Mouse (Mus musculus) heart, adult 2 months (tissue): ENCODE measurements at regions not wholly inside any gene's neighbourhood (a gene's known extent, or its start where the extent isn't known, plus 50 kb on each side); places are given as distances from the start of the nearest gene placed in this dataset.

ENCODE experiments used
- DNase-seq, 2 experiments: peaks; one replicate each; pipeline ENCODE4 v3.0.0; 2021
- H3K27ac ChIP-seq: fragments of 200-600 bp; 2 replicates; pipeline ENCODE4 v1.8.1; 2022
- H3K27me3 ChIP-seq: fragments of 200-500 bp; 2 replicates; pipeline ENCODE4 v1.6.1; 2012; ENCODE audit warnings: mild to moderate bottlenecking, low read length, inconsistent platforms, mixed read lengths; ENCODE audit not compliant: control insufficient read depth, insufficient read depth
- H3K36me3 ChIP-seq: fragments of 200-500 bp; 2 replicates; pipeline ENCODE4 v1.6.1; 2012; ENCODE audit warnings: low read length, inconsistent platforms; ENCODE audit not compliant: control insufficient read depth, insufficient read depth
- H3K4me1 ChIP-seq: fragments of 200-500 bp; 2 replicates; pipeline ENCODE4 v1.6.1; 2011; ENCODE audit warnings: low read length; ENCODE audit not compliant: control insufficient read depth, insufficient read depth
- H3K4me3 ChIP-seq: fragments of 200-600 bp; 2 replicates; pipeline ENCODE4 v1.8.1; 2022
- H3K79me2 ChIP-seq: fragments of 200-500 bp; replicated peaks from 2 replicates; pipeline ENCODE4 v1.6.1; 2012; ENCODE audit warnings: mild to moderate bottlenecking, inconsistent platforms, low read length, moderate library complexity, mixed read lengths; ENCODE audit not compliant: control insufficient read depth, insufficient read depth
- H3K9ac ChIP-seq: fragments of 200-500 bp; 2 replicates; pipeline ENCODE4 v1.6.1; 2012; ENCODE audit warnings: low read depth, mild to moderate bottlenecking, control low read depth, inconsistent platforms, low read length, mixed read lengths
- CTCF ChIP-seq: fragments of 200-600 bp; IDR thresholded peaks from 2 replicates; pipeline ENCODE4 v1.8.1; 2022; ENCODE audit warnings: antibody characterized with exemption, mild to moderate bottlenecking, moderate library complexity
- EP300 ChIP-seq: fragments of 200-500 bp; IDR thresholded peaks from 2 replicates; pipeline ENCODE4 v1.6.1; 2011; ENCODE audit warnings: low read depth, low read length, control low read depth; ENCODE audit not compliant: insufficient read depth
- POLR2A ChIP-seq: fragments of 200-500 bp; IDR thresholded peaks from 2 replicates; pipeline ENCODE4 v1.6.1; 2011; ENCODE audit warnings: mild to moderate bottlenecking, low read depth, low read length, control low read depth; ENCODE audit not compliant: insufficient read depth
- WGBS: fragments of 180-500 bp; shearing (Covaris S2); methylation state at CpG from one replicate; pipeline ENCODE4 v1.1.7; 2018; 5-methylcytosine and 5-hydroxymethylcytosine counted together
- intact Hi-C: fragments of 180-260 bp; cut with DNase I; formaldehyde crosslinking; loops from one replicate; pipeline ENCODE4 v1.15.1; 2025

DNA sequence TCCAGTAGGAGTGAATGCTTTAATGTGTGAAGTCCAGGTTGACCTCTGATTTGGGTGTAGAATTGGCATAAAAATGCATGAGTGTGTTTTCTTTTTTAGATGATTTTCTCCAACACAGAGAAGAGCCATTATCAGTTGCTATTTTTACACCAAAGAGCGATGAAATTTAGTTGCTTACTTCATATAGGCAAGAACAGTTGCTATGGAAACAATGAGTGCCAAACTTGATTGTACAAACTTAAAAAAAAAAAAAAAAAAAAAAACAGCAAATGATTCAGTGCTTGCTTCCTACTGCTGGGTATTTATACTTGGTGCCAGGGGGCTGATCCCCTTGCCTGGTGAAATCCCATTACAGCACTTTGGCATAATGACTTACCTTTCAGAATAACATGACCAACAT lies 268.0 kb downstream of the Sec23a start:
- no peaks in the 10 kb centered on the region for H3K4me1 ChIP-seq
- no peaks in the 10 kb centered on the region for H3K36me3 ChIP-seq
- TF ChIP-seq CTCF, result no peak
- no peak for TF ChIP-seq POLR2A
- no peak for TF ChIP-seq EP300
- H3K9ac ChIP-seq, result no peak overlapping the region
- intact Hi-C loops, result no loop called here
- no peak for DNase-seq
- H3K4me3 ChIP-seq, result no peak overlapping the region
- H3K27me3 ChIP-seq, result no peaks in the 10 kb centered on the region
- H3K79me2 ChIP-seq, result no peaks in the 10 kb centered on the region
- 38% methylated on average over 1 of the region's 1 CpGs for WGBS
- no peak overlapping the region for H3K27ac ChIP-seq

DNA sequence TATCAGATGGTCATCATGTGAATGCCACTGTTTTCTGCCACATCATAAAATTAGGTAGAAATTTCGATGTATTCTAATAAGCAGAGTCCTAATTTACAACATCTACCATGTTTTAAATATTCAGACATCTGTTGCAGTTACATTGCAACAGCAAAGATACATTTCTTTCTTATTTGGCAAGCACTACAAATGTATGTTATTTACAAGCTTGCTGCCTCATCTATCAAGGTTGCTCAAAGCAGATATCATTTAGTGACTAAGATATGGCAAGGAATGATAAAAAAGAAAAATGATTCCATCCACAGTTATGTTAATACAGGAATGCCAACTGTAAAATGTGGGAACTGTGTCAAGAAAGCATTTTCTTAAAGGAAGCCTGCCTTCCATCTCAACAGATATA lies 283.7 kb downstream of the Sec23a start:
- Histone ChIP-seq H3K79me2 (no peaks in the 10 kb centered on the region), H3K36me3 (no peaks in the 10 kb centered on the region), H3K27me3 (no peaks in the 10 kb centered on the region), H3K9ac (no peak overlapping the region), H3K4me3 (no peak overlapping the region), H3K27ac (no peak overlapping the region), H3K4me1 (no peaks in the 10 kb centered on the region)
- TF ChIP-seq CTCF (no peak), EP300 (no peak), POLR2A (no peak)
- no peak for DNase-seq
- WGBS, result 37% methylated on average over 1 of the region's 1 CpGs
- intact Hi-C loops, result no loop called here

DNA sequence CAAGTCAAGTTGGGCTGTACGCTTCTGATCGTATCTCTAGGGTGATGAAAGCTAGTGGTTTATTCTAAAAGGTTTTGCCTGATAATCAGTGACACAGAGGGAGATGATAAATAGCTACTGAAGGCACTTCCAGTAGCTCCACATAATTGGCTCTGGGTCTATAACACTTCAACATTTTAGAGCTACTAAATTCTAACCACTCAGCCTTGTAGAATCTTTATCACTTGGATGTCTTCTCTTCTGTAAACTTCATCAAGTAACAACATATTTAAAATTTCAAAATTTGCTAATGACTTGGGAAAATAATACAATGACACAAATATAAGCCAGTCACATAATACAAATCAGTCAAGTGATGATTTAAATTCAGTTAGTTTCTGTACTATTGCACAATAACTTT lies 284.3 kb downstream of the Sec23a start:
- Histone ChIP-seq H3K27ac (no peak overlapping the region), H3K79me2 (no peaks in the 10 kb centered on the region), H3K27me3 (no peaks in the 10 kb centered on the region), H3K4me1 (no peaks in the 10 kb centered on the region), H3K36me3 (no peaks in the 10 kb centered on the region), H3K9ac (no peak overlapping the region), H3K4me3 (no peak overlapping the region)
- DNase-seq, result no peak
- intact Hi-C loops, result no loop called here
- no peak for TF ChIP-seq EP300
- WGBS, result 70% methylated on average over 2 of the region's 2 CpGs

DNA sequence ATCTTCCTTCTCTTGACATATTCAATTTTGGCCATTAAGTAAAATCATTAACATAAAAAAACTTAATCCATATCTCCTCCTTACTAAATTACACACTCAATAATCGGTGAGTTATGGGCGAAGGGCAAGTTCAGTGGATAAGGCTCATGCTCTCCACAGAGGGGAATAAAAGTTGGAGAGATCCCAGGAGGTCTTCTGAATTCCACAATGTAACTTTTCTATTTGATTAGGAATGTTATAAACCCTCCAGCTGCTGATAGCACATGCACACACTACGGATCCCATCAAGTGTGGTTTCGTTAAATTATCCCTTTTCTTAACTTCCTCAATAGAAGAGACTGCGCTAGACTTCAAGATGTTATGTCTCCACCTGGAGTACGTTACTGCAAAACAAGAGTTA lies 293.9 kb downstream of the Sec23a start:
- Histone ChIP-seq H3K4me3 (no peak overlapping the region), H3K27me3 (no peaks in the 10 kb centered on the region), H3K36me3 (no peaks in the 10 kb centered on the region), H3K79me2 (no peaks in the 10 kb centered on the region), H3K9ac (no peak overlapping the region), H3K4me1 (no peaks in the 10 kb centered on the region), H3K27ac (no peak overlapping the region)
- WGBS, result 76% methylated on average over 6 of the region's 6 CpGs
- intact Hi-C loops, result no loop called here
- DNase-seq, result no peak
- TF ChIP-seq EP300 (no peak), CTCF (no peak), POLR2A (no peak)

DNA sequence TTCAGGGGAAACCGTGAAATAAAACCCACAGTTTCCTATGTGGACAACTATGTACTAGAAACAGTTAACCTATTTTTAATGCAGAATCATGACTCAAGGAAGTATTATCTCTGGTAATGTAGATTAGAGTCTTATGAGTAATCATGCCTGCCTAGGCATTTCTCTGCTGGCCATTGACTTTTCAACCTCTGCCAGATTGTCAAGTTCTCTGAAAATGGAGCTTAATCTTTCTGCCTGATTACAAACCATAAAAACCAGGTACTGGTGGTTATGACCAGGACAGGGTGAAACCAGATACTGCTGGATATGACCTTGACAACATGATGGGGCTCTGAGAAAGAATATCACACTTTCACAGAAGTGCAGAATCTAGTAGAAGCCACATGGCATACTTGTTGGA lies 297.6 kb downstream of the Sec23a start:
- H3K36me3 ChIP-seq, result no peaks in the 10 kb centered on the region
- no peaks in the 10 kb centered on the region for H3K4me1 ChIP-seq
- intact Hi-C loops, result no loop called here
- DNase-seq, result no peak
- no peak overlapping the region for H3K27ac ChIP-seq
- 48% methylated on average over 1 of the region's 1 CpGs for WGBS
- H3K9ac ChIP-seq, result no peak overlapping the region
- TF ChIP-seq CTCF, result no peak
- TF ChIP-seq EP300, result no peak
- no peak for TF ChIP-seq POLR2A
- no peaks in the 10 kb centered on the region for H3K27me3 ChIP-seq
- no peak overlapping the region for H3K4me3 ChIP-seq
- no peaks in the 10 kb centered on the region for H3K79me2 ChIP-seq

DNA sequence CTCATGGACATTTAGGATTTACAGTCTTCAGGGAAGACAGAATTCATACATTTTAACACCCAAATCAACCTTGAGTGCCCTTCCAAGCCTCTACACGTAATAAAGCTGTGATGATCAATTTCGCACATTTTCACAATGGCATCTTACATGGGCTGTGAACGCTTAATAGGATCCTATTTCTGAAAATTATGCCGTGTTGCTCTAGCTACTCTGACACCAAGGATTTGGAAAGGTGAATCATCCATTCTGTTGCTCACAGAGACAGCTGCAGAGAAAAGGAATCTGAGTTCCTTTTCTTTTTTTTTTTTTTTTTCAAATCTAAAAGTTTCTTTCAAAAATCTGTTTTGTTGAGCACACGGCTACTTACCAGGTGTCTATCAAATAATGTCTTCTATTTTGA lies 316.1 kb downstream of the Sec23a start:
- Histone ChIP-seq H3K79me2 (no peaks in the 10 kb centered on the region), H3K4me1 (no peaks in the 10 kb centered on the region), H3K36me3 (no peaks in the 10 kb centered on the region), H3K9ac (no peak overlapping the region), H3K4me3 (no peak overlapping the region), H3K27me3 (no peaks in the 10 kb centered on the region), H3K27ac (no peak overlapping the region)
- 84% methylated on average over 5 of the region's 5 CpGs for WGBS
- no peak for DNase-seq
- intact Hi-C loops, result no loop called here
- no peak for TF ChIP-seq POLR2A
- TF ChIP-seq EP300, result no peak
